Mouse (Mus musculus): ENCODE results near the gene Gins2. TPM values are rescaled to one million over a fixed set of nuclear protein-coding genes. Genes with fewer than 3 reads are reported as not detected.

The Gins2 gene
- total and polyA plus RNA-seq, 3 experiments = 39.6 to 150 (median 49.3) TPM

- H3K27ac ChIP-seq (ENCODE audit: control insufficient read depth, low read depth, low read length) = no peak overlapping the region
- H3K79me2 ChIP-seq (ENCODE audit: control insufficient read depth, insufficient read depth, low read length, poor library complexity) = no peaks in the 10 kb centered on the region
- no peaks in the 10 kb centered on the region for H3K9me3 ChIP-seq (replicated peaks; ENCODE audit: insufficient read depth, low read length)
- H3K4me3 ChIP-seq (ENCODE audit: control insufficient read depth in 1 of 2, insufficient read depth in 1 of 2, low read depth in 2 of 2, low read length in 2 of 2) = no peak overlapping the region
- DNase-seq (ENCODE audit: low read depth, low spot score) = no peak
- no peaks in the 10 kb centered on the region for H3K27me3 ChIP-seq (ENCODE audit: control insufficient read depth in 1 of 2, insufficient read depth in 2 of 2, low read length in 2 of 2)
- H3K36me3 ChIP-seq (ENCODE audit: control insufficient read depth in 1 of 2, insufficient read depth in 2 of 2, low read length in 2 of 2) = peaks cover 0 to 28% of the 10 kb centered on the region in 2 experiments; a peak in 2 of 4 replicates
- H3K4me1 ChIP-seq (ENCODE audit: control insufficient read depth in 1 of 2, insufficient read depth in 2 of 2, low read length in 2 of 2) = no peaks in the 10 kb centered on the region
- H3K9ac ChIP-seq (ENCODE audit: control insufficient read depth, low read depth, low read length, poor library complexity, severe bottlenecking) = no peak overlapping the region
- TF ChIP-seq TBP (IDR thresholded peaks at IDR 0.05; ENCODE audit: low read depth, low read length) (no peak), MAZ (IDR thresholded peaks at IDR 0.05; ENCODE audit: low read depth, low read length) (no peak), MYC (IDR thresholded peaks at IDR 0.05; ENCODE audit: low read depth, low read length) (no peak), POLR2AphosphoS2 (IDR thresholded peaks at IDR 0.05; ENCODE audit: low read length) (no peak), GABPA (IDR thresholded peaks at IDR 0.05; ENCODE audit: low read depth, low read length) (no peak), MAX (IDR thresholded peaks at IDR 0.05; ENCODE audit: low read length) (no peak), NELFE (IDR thresholded peaks at IDR 0.05; ENCODE audit: low read depth, low read length) (no peak), E2F4 (IDR thresholded peaks at IDR 0.05; ENCODE audit: borderline replicate concordance, low read depth, low read length) (no peak), USF2 (IDR thresholded peaks at IDR 0.05; ENCODE audit: borderline replicate concordance in 1 of 2, insufficient read depth in 1 of 2, low read depth in 1 of 2, low read length in 2 of 2) (no peak)
Measured at GRCm38 (mm10) chr8:120574941-120575340, 14.2 kb downstream of the Gins2 start.

- Histone ChIP-seq H3K27me3 (ENCODE audit: control insufficient read depth in 1 of 2, insufficient read depth in 2 of 2, low read length in 2 of 2) (no peaks in the 10 kb centered on the region), H3K36me3 (ENCODE audit: control insufficient read depth in 1 of 2, insufficient read depth in 2 of 2, low read length in 2 of 2) (peaks cover 0 to 29% of the 10 kb centered on the region in 2 experiments; a peak in 2 of 4 replicates)
- TF ChIP-seq E2F4 (IDR thresholded peaks at IDR 0.05; ENCODE audit: borderline replicate concordance, low read depth, low read length) (no peak), ZMIZ1 (IDR thresholded peaks at IDR 0.05; ENCODE audit: low read depth, low read length) (no peak), KAT2A (conservative IDR thresholded peaks at IDR 0.05; ENCODE audit: low read depth, low read length) (no peak), ZC3H11A (IDR thresholded peaks at IDR 0.05; ENCODE audit: low read depth, low read length) (no peak), MYB (IDR thresholded peaks at IDR 0.05; ENCODE audit: low read depth, low read length) (no peak), GABPA (IDR thresholded peaks at IDR 0.05; ENCODE audit: low read depth, low read length) (no peak), USF2 (IDR thresholded peaks at IDR 0.05; ENCODE audit: borderline replicate concordance in 1 of 2, insufficient read depth in 1 of 2, low read depth in 1 of 2, low read length in 2 of 2) (no peak), SIN3A (IDR thresholded peaks at IDR 0.05; ENCODE audit: low read length) (no peak), ZNF384 (IDR thresholded peaks at IDR 0.05; ENCODE audit: low read depth, low read length) (no peak), RAD21 (IDR thresholded peaks at IDR 0.05; ENCODE audit: low read depth, low read length) (no peak), POLR2AphosphoS5 (IDR thresholded peaks at IDR 0.05; ENCODE audit: borderline replicate concordance, low read depth, low read length) (no peak), POLR2AphosphoS2 (IDR thresholded peaks at IDR 0.05; ENCODE audit: low read length) (no peak), NELFE (IDR thresholded peaks at IDR 0.05; ENCODE audit: low read depth, low read length) (no peak), TCF12 (IDR thresholded peaks at IDR 0.05; ENCODE audit: low read depth, low read length) (no peak), MYC (IDR thresholded peaks at IDR 0.05; ENCODE audit: low read depth, low read length) (no peak), TAL1 (IDR thresholded peaks at IDR 0.05; ENCODE audit: low read length) (no peak), UBTF (IDR thresholded peaks at IDR 0.05; ENCODE audit: borderline replicate concordance, insufficient read depth, low read depth, low read length) (no peak)
Measured at GRCm38 (mm10) chr8:120573866-120574265, 15.2 kb downstream of the Gins2 start.

More at GRCm38 (mm10) chr8:120573866-120574265, 15.2 kb downstream of the Gins2 start:
- no peaks in the 10 kb centered on the region for H3K79me2 ChIP-seq (ENCODE audit: control insufficient read depth, insufficient read depth, low read length, poor library complexity)
- no peaks in the 10 kb centered on the region for H3K4me1 ChIP-seq (ENCODE audit: control insufficient read depth in 1 of 2, insufficient read depth in 2 of 2, low read length in 2 of 2)
- no peaks in the 10 kb centered on the region for H3K9me3 ChIP-seq (replicated peaks; ENCODE audit: insufficient read depth, low read length)
- no peak overlapping the region for H3K4me3 ChIP-seq (ENCODE audit: control insufficient read depth in 1 of 2, insufficient read depth in 1 of 2, low read depth in 2 of 2, low read length in 2 of 2)
- DNase-seq (ENCODE audit: low read depth, low spot score) = no peak
- H3K27ac ChIP-seq (ENCODE audit: control insufficient read depth, low read depth, low read length) = no peak overlapping the region
- H3K9ac ChIP-seq (ENCODE audit: control insufficient read depth, low read depth, low read length, poor library complexity, severe bottlenecking) = no peak overlapping the region
